Mouse (Mus musculus) cerebellum, adult 2 months (tissue): ENCODE measurements around the gene Dhrs7b.

Source experiments
- CTCF ChIP-seq: fragments of 200-500 bp; IDR thresholded peaks from 2 replicates; pipeline ENCODE4 v1.5.1; 2011; ENCODE audit warnings: low read depth, mild to moderate bottlenecking, control low read depth, low read length, moderate library complexity, borderline replicate concordance; ENCODE audit not compliant: insufficient read depth
- POLR2A ChIP-seq: fragments of 200-500 bp; IDR thresholded peaks from 2 replicates; pipeline ENCODE4 v1.6.1; 2011; ENCODE audit warnings: low read length, control low read depth, borderline replicate concordance; ENCODE audit not compliant: insufficient read depth

- TF ChIP-seq CTCF, result peak; percentile 78
- TF ChIP-seq POLR2A, result no peak
Measured at GRCm38 (mm10) chr11:60879423-60879822, 49.0 kb downstream of the Dhrs7b start.
